In genomic region chr12:46298926-46299325, GRCm38 (mm10) we compare ENCODE assay signal across 18 mouse cellular contexts.
A peak's percentile ranks its signal among the peaks of the same experiment; 100 is the strongest.
DNase-seq lines count a peak whose midpoint lies in the region; ATAC-seq lines count a peak whose summit lies in the region.
"Had no signal": no experiment of that assay in that cellular context is flagged by ENCODE, and none has a peak within 500 bp of the region (broad histone marks: within the 10 kb centered on the region; RNA-seq: fewer than 3 reads in every experiment).

No protein-coding gene starts in this region.

- no peak overlapping the region for H3K27ac ChIP-seq in heart, embryonic 11.5 days (ENCODE audit: low read depth, low read length)

- ATAC-seq in heart, embryonic 11.5 days (replicated peaks; ENCODE audit: insufficient number of reproducible peaks, low FRiP score, low TSS enrichment) = no peak
- ATAC-seq: activated CD4-positive, CD25-positive, alpha-beta regulatory T cell, adult 4 months; CD4-positive, CD25-positive, alpha-beta regulatory T cell, adult 4 months; Patski had no signal

- no peaks in the 10 kb centered on the region for H3K4me1 ChIP-seq in heart, embryonic 11.5 days (ENCODE audit: control insufficient read depth, insufficient read depth, low read length)

- H3K4me3 ChIP-seq in heart, embryonic 11.5 days (ENCODE audit: low read depth, low read length) = no peak overlapping the region

- WGBS in heart, embryonic 11.5 days (ENCODE audit: insufficient replicate concordance) = 74% methylated on average over 5 of the region's 5 CpGs

- no peak overlapping the region for H3K9ac ChIP-seq in heart, embryonic 11.5 days (ENCODE audit: low read depth, low read length)

- DNase-seq in heart, adult 11 months = peak; percentile 82
- DNase-seq: adrenal gland, adult 2 months; adrenal gland, adult 8-10 months; adrenal gland, postnatal 10 days; adrenal gland, postnatal 14 days; adrenal gland, postnatal 25 days; adrenal gland, postnatal 36 days; B cell, adult 2 months; cerebellum, adult 11 months; cerebellum, adult 11-12 months; cerebellum, adult 18-20 months; cerebellum, adult 2 months had no signal

- no peaks in the 10 kb centered on the region for H3K27me3 ChIP-seq in heart, embryonic 11.5 days (ENCODE audit: control insufficient read depth, insufficient read depth, low read length)
- H3K27me3 ChIP-seq: CH12.LX, Patski had no signal

- no peaks in the 10 kb centered on the region for H3K9me3 ChIP-seq in heart, embryonic 11.5 days (replicated peaks; ENCODE audit: control insufficient read depth, low read length)
- H3K9me3 ChIP-seq: G1E had no signal

- H3K36me3 ChIP-seq in heart, embryonic 11.5 days (ENCODE audit: control insufficient read depth, insufficient read depth, low read length) = no peaks in the 10 kb centered on the region
- H3K36me3 ChIP-seq: G1E had no signal

- no peak overlapping the region for H3K4me2 ChIP-seq in heart, embryonic 11.5 days
